Mouse (Mus musculus) thymus, adult 2 months (tissue): ENCODE results near the gene Endov. TPM values are rescaled to one million over a fixed set of nuclear protein-coding genes. Genes with fewer than 3 reads are reported as not detected.

ENCODE experiments used
- DNase-seq: peaks from one replicate; pipeline ENCODE4 v3.0.0; 2021
- H3K27ac ChIP-seq: fragments of 200-500 bp; 2 replicates; pipeline ENCODE4 v1.5.1; 2012; ENCODE audit warnings: low read length, control low read depth; ENCODE audit not compliant: control insufficient read depth, insufficient read depth
- H3K27me3 ChIP-seq: fragments of 200-500 bp; 2 replicates; pipeline ENCODE4 v1.6.1; 2012; ENCODE audit warnings: mild to moderate bottlenecking, low read length, moderate library complexity, mixed read lengths; ENCODE audit not compliant: control insufficient read depth, insufficient read depth
- H3K36me3 ChIP-seq: fragments of 200-500 bp; 2 replicates; pipeline ENCODE4 v1.6.1; 2012; ENCODE audit warnings: mild to moderate bottlenecking, low read length, moderate library complexity; ENCODE audit not compliant: control insufficient read depth, insufficient read depth
- H3K4me1 ChIP-seq: fragments of 200-500 bp; replicated peaks from 2 replicates; pipeline ENCODE4 v1.6.1; 2012; ENCODE audit warnings: low read length; ENCODE audit not compliant: control insufficient read depth, insufficient read depth
- H3K4me3 ChIP-seq: fragments of 200-500 bp; 2 replicates; pipeline ENCODE4 v1.5.1; 2012; ENCODE audit warnings: mild to moderate bottlenecking, low read length, control low read depth, moderate library complexity; ENCODE audit not compliant: control insufficient read depth, insufficient read depth
- CTCF ChIP-seq: fragments of 200-500 bp; IDR thresholded peaks from 2 replicates; pipeline ENCODE4 v1.5.1; 2012; ENCODE audit warnings: mild to moderate bottlenecking, control low read depth, low read length, moderate library complexity, borderline replicate concordance; ENCODE audit not compliant: control insufficient read depth, poor library complexity, insufficient read depth; ENCODE audit errors: extremely low read depth
- POLR2A ChIP-seq: fragments of 200-500 bp; IDR thresholded peaks from 2 replicates; pipeline ENCODE4 v1.6.1; 2012; ENCODE audit warnings: mild to moderate bottlenecking, low read length, control low read depth, moderate library complexity; ENCODE audit not compliant: control insufficient read depth, poor library complexity, insufficient read depth; ENCODE audit errors: extremely low read depth
- WGBS: fragments of 180-500 bp; shearing (Covaris S2); methylation state at CpG from one replicate; pipeline ENCODE4 v1.1.7; 2018; 5-methylcytosine and 5-hydroxymethylcytosine counted together
- polyA plus RNA-seq: library from polyadenylated mRNA; depleted of rRNA; stranded (reverse); fragments of >200 nt; gene quantifications from 2 replicates; pipeline ENCODE4 v1.2.3, GENCODE M21; 2012; rRNA removed

Endov gene
- polyA plus RNA-seq, 1 experiment, result 31.1 TPM

DNA sequence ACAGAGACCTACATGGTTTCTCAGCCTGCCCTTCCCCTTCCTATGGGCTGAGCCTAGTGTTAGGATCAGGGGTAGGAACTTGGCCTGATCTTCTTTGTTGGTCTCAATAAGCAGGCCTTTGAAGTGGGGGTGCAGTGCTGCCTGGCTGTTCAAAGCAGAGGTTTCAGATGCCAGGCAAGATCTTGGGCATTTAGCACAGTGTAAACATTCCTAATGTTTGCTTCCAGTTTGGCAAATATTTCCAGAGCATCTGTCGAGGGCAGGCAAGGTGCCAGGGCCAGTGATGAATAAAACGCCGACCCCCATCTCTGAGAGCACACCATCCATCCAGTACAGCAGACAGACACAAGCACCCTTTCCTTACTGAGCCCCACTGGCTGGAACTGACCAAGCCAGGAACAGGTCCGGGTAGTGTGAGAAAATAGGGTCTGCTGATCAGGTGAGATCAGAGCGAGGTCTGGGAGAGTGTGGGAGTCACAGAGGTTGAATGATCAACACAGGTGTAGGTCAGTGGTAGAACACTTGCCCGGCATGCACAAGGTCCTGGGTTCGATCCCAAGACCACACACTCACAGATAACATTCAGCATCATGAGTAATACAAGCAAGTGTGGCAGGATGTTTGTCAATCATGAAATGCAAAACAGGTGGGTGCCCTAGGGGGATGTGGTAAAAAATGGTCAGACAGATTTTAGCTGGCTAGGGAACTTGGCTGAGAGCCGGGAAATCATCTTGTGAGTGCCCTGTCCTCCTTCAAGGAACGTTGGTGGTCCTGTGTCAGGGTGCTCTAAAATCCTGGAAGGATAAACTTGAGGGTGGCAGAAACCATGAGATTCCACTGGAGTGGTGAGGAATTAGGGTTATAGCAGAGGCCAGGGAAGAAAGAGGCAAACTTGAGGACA, 62.0 kb downstream of the Endov start:
- 74% methylated on average over 9 of the region's 9 CpGs for WGBS
- H3K4me1 ChIP-seq, result peaks cover 6% of the 10 kb centered on the region; the same call in 1 of the 2 replicates
- no peak overlapping the region for H3K4me3 ChIP-seq
- DNase-seq, result no peak
- TF ChIP-seq CTCF, result no peak
- TF ChIP-seq POLR2A, result no peak
- no peaks in the 10 kb centered on the region for H3K36me3 ChIP-seq
- peaks cover 19% of the 10 kb centered on the region for H3K27me3 ChIP-seq
- no peak overlapping the region for H3K27ac ChIP-seq

- Histone ChIP-seq H3K27ac (no peak overlapping the region), H3K4me1 (no peaks in the 10 kb centered on the region), H3K4me3 (no peak overlapping the region), H3K27me3 (peaks cover 3% of the 10 kb centered on the region; the same call in 1 of the 2 replicates), H3K36me3 (no peaks in the 10 kb centered on the region)
- no peak for DNase-seq
- no peak for TF ChIP-seq CTCF
- TF ChIP-seq POLR2A, result no peak
- 85% methylated on average over 7 of the region's 7 CpGs for WGBS
These were observed 63.6 kb downstream of the Endov start for GRCm38 (mm10) chr11:119554706-119555105.

DNA sequence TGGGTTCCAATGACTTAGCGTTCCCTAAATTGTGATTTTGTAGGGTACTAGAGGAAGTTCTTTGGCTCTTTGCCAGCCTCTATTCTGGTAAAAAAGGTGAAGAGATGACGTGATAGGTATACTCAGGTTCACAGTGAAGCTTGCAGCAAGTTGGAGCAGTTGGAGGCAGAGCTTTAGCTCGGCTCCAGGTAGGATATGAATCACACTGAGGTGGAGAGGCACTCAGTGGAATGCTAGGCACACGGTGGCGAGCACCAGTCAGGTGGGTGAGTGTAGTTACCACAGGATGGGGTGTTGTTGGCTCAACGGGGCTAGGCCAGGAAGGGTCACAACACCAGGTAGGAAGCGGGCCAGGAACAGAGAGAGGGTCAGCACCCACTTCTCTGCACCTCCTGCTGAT, 64.0 kb downstream of the Endov start:
- 76% methylated on average over 7 of the region's 7 CpGs for WGBS
- Histone ChIP-seq H3K27ac (no peak overlapping the region), H3K4me1 (no peaks in the 10 kb centered on the region), H3K4me3 (no peak overlapping the region), H3K36me3 (no peaks in the 10 kb centered on the region), H3K27me3 (peaks cover 3% of the 10 kb centered on the region; the same call in 1 of the 2 replicates)
- no peak for DNase-seq
- TF ChIP-seq CTCF (no peak), POLR2A (no peak)

GRCm38 (mm10) chr11:119557940-119558869, 67.1 kb downstream of the Endov start:
- H3K27me3 ChIP-seq, result no peaks in the 10 kb centered on the region
- no peak overlapping the region for H3K4me3 ChIP-seq
- no peak overlapping the region for H3K27ac ChIP-seq
- H3K36me3 ChIP-seq, result no peaks in the 10 kb centered on the region
- WGBS, result 60% methylated on average over 17 of the region's 17 CpGs
- DNase-seq, result no peak
- no peak for TF ChIP-seq CTCF
- H3K4me1 ChIP-seq, result no peaks in the 10 kb centered on the region

DNA sequence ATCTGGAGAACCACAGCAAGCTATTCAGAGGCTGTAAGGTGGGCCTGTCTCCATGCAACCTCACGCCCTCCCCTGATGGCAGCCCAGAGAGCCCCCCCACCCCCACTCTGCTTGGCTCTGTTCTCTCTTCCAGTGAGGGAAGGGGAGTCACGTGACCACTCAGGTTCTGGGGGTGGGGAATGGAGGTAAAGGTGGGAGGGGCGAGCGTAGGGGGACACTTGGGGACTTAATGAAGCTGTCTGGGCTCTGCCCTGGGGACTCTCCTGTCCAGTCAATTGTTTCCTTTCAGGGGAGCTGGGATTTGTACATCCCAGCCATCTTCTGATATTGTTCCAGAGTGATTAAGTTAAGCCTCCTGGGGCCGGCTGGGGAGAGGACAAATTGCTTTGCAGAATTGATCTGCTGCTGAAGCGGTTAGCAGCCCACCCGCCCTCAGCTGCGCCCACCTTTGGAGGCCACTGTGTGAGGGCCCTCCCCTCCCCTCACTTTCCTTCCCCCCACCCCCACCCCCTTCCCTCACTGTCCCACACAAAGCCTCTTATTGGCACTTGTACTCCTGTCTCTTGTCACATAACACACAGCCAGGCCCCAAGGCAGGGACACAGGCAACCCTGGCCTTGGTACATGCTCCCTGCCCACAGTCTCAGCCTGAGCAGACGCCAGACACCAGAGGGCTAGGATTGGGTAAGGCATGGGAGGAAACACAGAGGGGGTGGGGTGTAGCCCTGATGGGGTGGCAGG, 67.9 kb downstream of the Endov start:
- no peak overlapping the region for H3K4me3 ChIP-seq
- no peaks in the 10 kb centered on the region for H3K27me3 ChIP-seq
- no peaks in the 10 kb centered on the region for H3K36me3 ChIP-seq
- no peaks in the 10 kb centered on the region for H3K4me1 ChIP-seq
- DNase-seq, result no peak
- H3K27ac ChIP-seq, result no peak overlapping the region
- TF ChIP-seq CTCF, result no peak
- no peak for TF ChIP-seq POLR2A
- 49% methylated on average over 9 of the region's 9 CpGs for whole genome bisulfite sequencing

Other genes with a start within 250 kb of the Endov start
- gene Gaa, start 223.5 kb upstream of the Endov start, polyA plus RNA-seq, result 80.0 and 94.8 TPM in 2 replicates
- 178 and 196 TPM in 2 replicates for gene Eif4a3, start 191.3 kb upstream of the Endov start, polyA plus RNA-seq
- 0.90 and 0.94 TPM in 2 replicates for gene Card14, start 183.6 kb upstream of the Endov start, polyA plus RNA-seq
- 28.6 and 36.5 TPM in 2 replicates for gene Sgsh, start 135.8 kb upstream of the Endov start, polyA plus RNA-seq
- gene Slc26a11, start 135.8 kb upstream of the Endov start, polyA plus RNA-seq, result 19.9 and 21.7 TPM in 2 replicates
- 47.9 and 52.5 TPM in 2 replicates for gene Rnf213, start 98.2 kb upstream of the Endov start, polyA plus RNA-seq
- gene Nptx1, start 56.4 kb downstream of the Endov start, polyA plus RNA-seq, result 0.85 and 0.89 TPM in 2 replicates
- 58.7 and 61.4 TPM in 2 replicates for gene Rptor, start 111.6 kb downstream of the Endov start, polyA plus RNA-seq